Mouse (Mus musculus): ENCODE results near the gene Crb3. TPM values are rescaled to one million over a fixed set of nuclear protein-coding genes. Genes with fewer than 3 reads are reported as not detected.

Crb3 gene
- polyA plus RNA-seq, 1 experiment from 2014 or later, result 1.0 TPM

DNA sequence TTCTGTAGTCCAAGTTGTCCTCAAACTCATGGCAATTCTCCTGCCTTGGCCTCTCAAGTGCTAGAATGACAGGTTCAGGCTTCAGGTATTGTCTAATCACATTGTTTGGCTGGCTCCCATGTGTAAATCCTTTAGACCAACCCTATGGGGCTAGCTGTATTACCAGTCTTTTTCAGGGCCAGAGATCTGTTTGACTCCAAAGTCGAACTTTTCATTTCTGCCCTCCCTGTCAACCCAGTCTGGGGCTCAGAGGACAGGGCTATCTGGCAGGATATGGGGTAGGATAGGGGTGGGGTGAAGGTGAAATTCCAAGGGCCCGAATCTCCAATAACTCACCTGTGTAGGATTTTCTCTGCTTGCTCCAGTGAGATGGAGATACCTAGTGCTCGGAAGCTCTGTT lies 2.7 kb upstream of the Crb3 start:
- no peak for ATAC-seq (ENCODE audit: insufficient number of reproducible peaks, low FRiP score, low TSS enrichment, low read depth)
- no peaks in the 10 kb centered on the region for H3K4me1 ChIP-seq (ENCODE audit: control insufficient read depth, insufficient read depth, low read length)

DNA sequence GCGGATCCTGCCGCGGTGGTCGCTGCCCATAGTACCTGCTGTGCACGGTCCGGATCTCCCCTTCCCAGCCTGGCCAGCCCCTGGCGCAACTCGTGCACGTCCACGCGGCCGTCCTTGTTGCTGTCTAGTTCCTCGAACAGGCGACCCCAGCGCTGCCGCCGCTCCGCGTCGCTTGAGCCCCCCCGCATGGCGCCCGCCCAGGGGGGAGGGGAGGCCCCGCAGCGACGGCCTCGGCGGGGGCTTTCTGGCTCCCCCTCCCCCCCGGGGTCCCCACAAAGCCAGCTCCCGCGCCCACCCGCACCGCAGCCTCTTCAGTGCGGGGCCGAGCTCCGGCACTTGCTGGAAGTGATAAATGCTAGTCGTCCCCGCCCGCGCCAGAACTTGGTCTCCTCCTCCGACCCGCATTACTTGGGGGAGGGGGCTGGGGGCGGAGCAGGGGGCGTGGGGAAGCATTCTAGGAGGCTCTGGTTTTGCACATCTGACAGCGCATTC lies 627 bp downstream of the Crb3 start, which contains the start of gene Slc25a23:
TSS of gene Slc25a23 (minus strand) at position 378 of the 492 bp plus-strand sequence.
- peak; percentile 69 for ATAC-seq (ENCODE audit: insufficient number of reproducible peaks, low FRiP score, low TSS enrichment, low read depth)
- Histone ChIP-seq H3K27me3 (ENCODE audit: control insufficient read depth, insufficient read depth, low read length) (peaks cover 34% of the 10 kb centered on the region), H3K4me2 (ENCODE audit: low read depth, severe bottlenecking) (peak within 1 kb of the TSS; percentile 72), H3K4me1 (ENCODE audit: control insufficient read depth, insufficient read depth, low read length) (no peaks in the 10 kb centered on the region), H3K9ac (ENCODE audit: low read length) (peak within 1 kb of the TSS; percentile 41), H3K27ac (replicated peaks; ENCODE audit: low read depth, low read length) (no peak within 1 kb of the TSS), H3K4me3 (ENCODE audit: low read depth, low read length) (peak within 1 kb of the TSS; percentile 72), H3K36me3 (ENCODE audit: control insufficient read depth, insufficient read depth, low read length) (no peaks in the 10 kb centered on the region), H3K9me3 (ENCODE audit: control insufficient read depth, low read length) (no peaks in the 10 kb centered on the region)
- 0% methylated on average over 38 of the region's 45 CpGs for WGBS
- DNase-seq (ENCODE audit: low spot score), result peak; percentile 83

More for the DNA sequence above, 2.7 kb upstream of the Crb3 start:
- Histone ChIP-seq H3K36me3 (ENCODE audit: control insufficient read depth, insufficient read depth, low read length) (no peaks in the 10 kb centered on the region), H3K27me3 (ENCODE audit: control insufficient read depth, insufficient read depth, low read length) (peaks cover 10% of the 10 kb centered on the region), H3K27ac (replicated peaks; ENCODE audit: low read depth, low read length) (no peak overlapping the region), H3K9me3 (ENCODE audit: control insufficient read depth, low read length) (no peaks in the 10 kb centered on the region), H3K4me2 (ENCODE audit: low read depth, severe bottlenecking) (no peak overlapping the region), H3K9ac (ENCODE audit: low read length) (no peak overlapping the region), H3K4me3 (ENCODE audit: low read depth, low read length) (no peak overlapping the region)
- 85% methylated on average over 3 of the region's 3 CpGs for WGBS
- no peak for DNase-seq (ENCODE audit: low spot score)

DNA sequence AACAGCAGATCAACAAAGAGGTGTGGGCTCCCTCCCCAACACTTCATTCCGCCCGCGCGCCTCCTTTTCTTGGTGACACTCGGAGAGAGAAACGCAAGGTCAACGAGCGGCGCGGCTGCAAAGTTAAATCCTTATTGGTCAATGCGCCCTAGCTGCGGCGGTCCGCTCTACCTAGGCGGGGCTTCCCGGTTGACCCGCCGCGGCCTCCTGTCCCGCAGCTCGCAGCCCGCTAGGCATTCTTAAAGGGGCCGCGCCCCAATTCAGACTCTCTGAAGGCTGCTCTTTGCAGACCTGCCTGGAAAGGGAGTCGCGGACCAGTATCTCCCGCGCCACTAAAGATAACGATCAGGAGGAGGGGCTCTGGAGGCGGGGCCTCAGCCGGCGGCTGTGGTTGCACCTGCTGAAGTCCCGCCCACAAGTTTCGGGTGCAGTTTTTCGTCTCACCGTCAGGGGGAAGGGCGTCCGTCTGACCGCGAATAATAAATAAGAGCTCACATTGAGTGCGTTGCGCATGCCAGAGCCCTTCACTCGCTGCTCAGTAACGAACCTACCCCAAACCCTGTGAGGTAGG lies 1.4 kb downstream of the Crb3 start:
- H3K36me3 ChIP-seq (ENCODE audit: control insufficient read depth, insufficient read depth, low read length), result no peaks in the 10 kb centered on the region
- H3K4me3 ChIP-seq (ENCODE audit: low read depth, low read length), result peak overlapping the region; percentile 72
- ATAC-seq (ENCODE audit: insufficient number of reproducible peaks, low FRiP score, low TSS enrichment, low read depth) (peak; percentile 82), DNase-seq (ENCODE audit: low spot score) (peak; percentile 92)
- no peaks in the 10 kb centered on the region for H3K9me3 ChIP-seq (ENCODE audit: control insufficient read depth, low read length)
- peak overlapping the region; percentile 72 for H3K4me2 ChIP-seq (ENCODE audit: low read depth, severe bottlenecking)
- H3K27me3 ChIP-seq (ENCODE audit: control insufficient read depth, insufficient read depth, low read length), result peaks cover 39% of the 10 kb centered on the region
- WGBS, result under 1% methylated on average over 44 of the region's 44 CpGs
- no peak overlapping the region for H3K27ac ChIP-seq (replicated peaks; ENCODE audit: low read depth, low read length)
- H3K9ac ChIP-seq (ENCODE audit: low read length), result no peak overlapping the region
- no peaks in the 10 kb centered on the region for H3K4me1 ChIP-seq (ENCODE audit: control insufficient read depth, insufficient read depth, low read length)

DNA sequence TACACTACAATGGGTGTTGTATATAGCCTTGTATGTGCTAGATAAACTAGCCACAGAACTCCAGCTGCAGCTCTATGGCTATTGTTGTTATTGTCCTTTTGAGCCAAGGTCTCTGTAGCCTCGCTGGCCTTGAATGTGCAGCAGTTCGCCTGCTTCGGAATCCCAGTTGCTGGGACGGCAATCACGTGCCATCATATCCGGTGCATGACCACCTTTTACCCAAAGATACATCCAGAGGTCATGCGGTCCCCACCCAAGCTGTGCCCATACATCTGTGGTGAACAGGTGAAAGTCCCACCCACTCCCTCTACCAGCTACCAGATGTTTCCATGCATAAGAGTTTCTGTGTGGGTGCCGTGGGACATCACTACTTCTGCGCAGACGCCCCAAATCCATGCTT lies 2.2 kb downstream of the Crb3 start:
- H3K4me3 ChIP-seq (ENCODE audit: low read depth, low read length), result no peak overlapping the region
- H3K27me3 ChIP-seq (ENCODE audit: control insufficient read depth, insufficient read depth, low read length), result peaks cover 42% of the 10 kb centered on the region
- 44% methylated on average over 10 of the region's 10 CpGs for WGBS
- no peak overlapping the region for H3K9ac ChIP-seq (ENCODE audit: low read length)
- H3K4me2 ChIP-seq (ENCODE audit: low read depth, severe bottlenecking), result peak overlapping the region; percentile 72; the same call in 1 of the 2 replicates
- H3K9me3 ChIP-seq (ENCODE audit: control insufficient read depth, low read length), result no peaks in the 10 kb centered on the region
- ATAC-seq (ENCODE audit: insufficient number of reproducible peaks, low FRiP score, low TSS enrichment, low read depth) (no peak), DNase-seq (ENCODE audit: low spot score) (no peak)
- no peaks in the 10 kb centered on the region for H3K4me1 ChIP-seq (ENCODE audit: control insufficient read depth, insufficient read depth, low read length)
- H3K27ac ChIP-seq (replicated peaks; ENCODE audit: low read depth, low read length), result no peak overlapping the region
- H3K36me3 ChIP-seq (ENCODE audit: control insufficient read depth, insufficient read depth, low read length), result no peaks in the 10 kb centered on the region

DNA sequence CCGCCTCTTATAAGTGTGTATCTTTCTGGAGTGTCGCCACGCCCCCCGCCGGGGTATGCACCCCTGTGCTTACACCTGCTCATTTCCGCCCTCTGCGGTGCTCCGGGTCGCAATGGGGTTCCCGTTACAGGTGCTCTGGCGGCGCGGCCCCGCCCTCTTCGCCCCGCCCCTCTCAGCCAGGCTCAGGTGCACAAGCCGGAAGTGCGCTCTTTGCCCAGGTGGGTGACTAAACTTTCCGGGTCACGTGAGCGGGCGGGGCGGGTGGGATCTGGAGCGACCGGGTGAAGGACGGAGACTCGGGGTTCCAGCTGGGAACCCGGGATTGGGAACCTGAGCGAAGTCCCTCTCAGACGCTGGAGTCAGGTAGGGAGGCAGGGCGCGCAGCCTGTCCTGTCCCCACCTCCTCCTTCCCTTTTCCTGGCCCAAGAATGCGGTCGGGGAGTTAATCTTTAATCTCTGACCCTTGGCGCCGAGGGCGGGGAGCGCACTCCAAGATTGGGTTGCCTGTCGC lies 3.2 kb downstream of the Crb3 start:
- peaks cover 46% of the 10 kb centered on the region for H3K27me3 ChIP-seq (ENCODE audit: control insufficient read depth, insufficient read depth, low read length)
- WGBS, result 1% methylated on average over 39 of the region's 39 CpGs
- no peak overlapping the region for H3K9ac ChIP-seq (ENCODE audit: low read length)
- peak overlapping the region; percentile 17; the same call in 1 of the 2 replicates for H3K4me3 ChIP-seq (ENCODE audit: low read depth, low read length)
- DNase-seq (ENCODE audit: low spot score), result no peak
- no peaks in the 10 kb centered on the region for H3K9me3 ChIP-seq (ENCODE audit: control insufficient read depth, low read length)
- no peaks in the 10 kb centered on the region for H3K4me1 ChIP-seq (ENCODE audit: control insufficient read depth, insufficient read depth, low read length)
- no peak overlapping the region for H3K27ac ChIP-seq (replicated peaks; ENCODE audit: low read depth, low read length)
- no peak for ATAC-seq (ENCODE audit: insufficient number of reproducible peaks, low FRiP score, low TSS enrichment, low read depth)
- no peaks in the 10 kb centered on the region for H3K36me3 ChIP-seq (ENCODE audit: control insufficient read depth, insufficient read depth, low read length)
- H3K4me2 ChIP-seq (ENCODE audit: low read depth, severe bottlenecking), result peak overlapping the region; percentile 24

DNA sequence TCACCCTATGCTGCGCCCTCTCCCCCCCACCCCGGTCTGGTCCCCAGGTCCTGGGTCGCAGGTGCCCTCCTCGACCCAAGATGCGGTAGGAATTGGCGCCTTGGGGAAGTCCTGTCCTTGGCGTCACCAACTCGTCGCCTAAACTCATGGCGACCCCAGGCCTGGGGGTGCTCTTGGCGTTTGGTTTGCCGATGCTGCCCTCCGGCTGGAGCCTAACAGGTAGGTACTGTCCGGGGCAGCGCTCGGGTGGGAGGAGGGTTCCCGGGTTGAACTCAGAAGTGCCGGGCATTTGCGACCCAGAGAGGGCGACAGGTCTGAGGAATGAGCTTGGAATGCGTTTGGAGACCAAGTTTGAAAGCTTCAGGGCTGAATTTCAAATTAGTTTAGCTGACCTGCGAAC lies 3.6 kb downstream of the Crb3 start:
- no peak overlapping the region for H3K9ac ChIP-seq (ENCODE audit: low read length)
- no peaks in the 10 kb centered on the region for H3K36me3 ChIP-seq (ENCODE audit: control insufficient read depth, insufficient read depth, low read length)
- H3K4me1 ChIP-seq (ENCODE audit: control insufficient read depth, insufficient read depth, low read length), result no peaks in the 10 kb centered on the region
- peaks cover 46% of the 10 kb centered on the region for H3K27me3 ChIP-seq (ENCODE audit: control insufficient read depth, insufficient read depth, low read length)
- H3K9me3 ChIP-seq (ENCODE audit: control insufficient read depth, low read length), result no peaks in the 10 kb centered on the region
- peak overlapping the region; percentile 24; the same call in 1 of the 2 replicates for H3K4me2 ChIP-seq (ENCODE audit: low read depth, severe bottlenecking)
- WGBS, result 1% methylated on average over 21 of the region's 22 CpGs
- no peak overlapping the region for H3K27ac ChIP-seq (replicated peaks; ENCODE audit: low read depth, low read length)
- peak overlapping the region; percentile 17; the same call in 1 of the 2 replicates for H3K4me3 ChIP-seq (ENCODE audit: low read depth, low read length)
- no peak for DNase-seq (ENCODE audit: low spot score)
- ATAC-seq (ENCODE audit: insufficient number of reproducible peaks, low FRiP score, low TSS enrichment, low read depth), result no peak

DNA sequence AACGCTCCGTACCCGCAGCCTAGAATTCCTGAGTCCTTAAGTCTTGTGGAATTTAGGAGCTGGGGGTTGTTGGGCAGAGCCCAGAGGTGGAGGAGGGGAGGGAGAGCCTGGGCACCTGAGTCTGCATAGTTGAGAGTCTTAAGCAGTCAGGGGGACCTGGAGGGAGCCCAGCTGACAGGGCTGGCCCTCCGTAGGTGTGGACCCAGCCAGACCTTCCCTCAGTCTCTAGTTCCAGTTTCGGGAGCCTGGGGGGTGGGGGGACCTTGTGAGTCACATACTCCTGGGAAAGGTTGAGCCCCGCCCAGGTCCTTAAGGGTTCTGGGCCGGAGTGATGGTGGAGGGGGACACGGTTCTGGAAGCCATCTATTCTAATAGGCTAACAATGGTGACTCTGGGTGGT lies 4.1 kb downstream of the Crb3 start:
- Histone ChIP-seq H3K4me2 (ENCODE audit: low read depth, severe bottlenecking) (no peak overlapping the region), H3K4me3 (ENCODE audit: low read depth, low read length) (no peak overlapping the region), H3K4me1 (ENCODE audit: control insufficient read depth, insufficient read depth, low read length) (no peaks in the 10 kb centered on the region), H3K27me3 (ENCODE audit: control insufficient read depth, insufficient read depth, low read length) (peaks cover 46% of the 10 kb centered on the region), H3K9me3 (ENCODE audit: control insufficient read depth, low read length) (no peaks in the 10 kb centered on the region), H3K9ac (ENCODE audit: low read length) (no peak overlapping the region), H3K36me3 (ENCODE audit: control insufficient read depth, insufficient read depth, low read length) (no peaks in the 10 kb centered on the region), H3K27ac (replicated peaks; ENCODE audit: low read depth, low read length) (no peak overlapping the region)
- no peak for DNase-seq (ENCODE audit: low spot score)
- WGBS, result 8% methylated on average over 8 of the region's 8 CpGs
- no peak for ATAC-seq (ENCODE audit: insufficient number of reproducible peaks, low FRiP score, low TSS enrichment, low read depth)

DNA sequence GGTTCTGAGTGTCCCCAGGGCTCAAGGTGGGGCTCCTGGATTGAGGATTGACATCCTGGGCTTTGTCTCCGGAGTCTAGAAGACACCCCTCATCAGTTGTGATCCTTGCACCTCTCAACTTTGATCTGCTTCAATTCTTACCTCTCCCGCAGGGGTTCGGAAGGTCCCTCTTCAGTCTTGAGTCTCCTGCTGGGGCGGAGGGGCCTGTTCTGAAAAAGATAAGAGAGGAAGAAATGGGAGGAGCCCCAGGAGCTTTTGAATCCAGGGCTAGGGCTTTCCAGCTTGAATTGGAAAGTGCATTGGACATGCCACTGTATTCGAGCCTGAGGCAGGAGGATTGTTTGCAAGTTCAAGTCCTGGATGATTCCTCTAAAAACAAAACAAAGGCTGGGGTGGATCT lies 8.0 kb downstream of the Crb3 start:
- no peaks in the 10 kb centered on the region for H3K9me3 ChIP-seq (ENCODE audit: control insufficient read depth, low read length)
- ATAC-seq (ENCODE audit: insufficient number of reproducible peaks, low FRiP score, low TSS enrichment, low read depth) (no peak), DNase-seq (ENCODE audit: low spot score) (no peak)
- H3K36me3 ChIP-seq (ENCODE audit: control insufficient read depth, insufficient read depth, low read length), result no peaks in the 10 kb centered on the region
- no peak overlapping the region for H3K9ac ChIP-seq (ENCODE audit: low read length)
- no peak overlapping the region for H3K4me2 ChIP-seq (ENCODE audit: low read depth, severe bottlenecking)
- no peaks in the 10 kb centered on the region for H3K4me1 ChIP-seq (ENCODE audit: control insufficient read depth, insufficient read depth, low read length)
- H3K27ac ChIP-seq (replicated peaks; ENCODE audit: low read depth, low read length), result no peak overlapping the region
- 68% methylated on average over 5 of the region's 5 CpGs for WGBS
- H3K4me3 ChIP-seq (ENCODE audit: low read depth, low read length), result no peak overlapping the region
- peaks cover 38% of the 10 kb centered on the region for H3K27me3 ChIP-seq (ENCODE audit: control insufficient read depth, insufficient read depth, low read length)

All from limb, embryonic 11.5 days (tissue).